In the genomic region with DNA sequence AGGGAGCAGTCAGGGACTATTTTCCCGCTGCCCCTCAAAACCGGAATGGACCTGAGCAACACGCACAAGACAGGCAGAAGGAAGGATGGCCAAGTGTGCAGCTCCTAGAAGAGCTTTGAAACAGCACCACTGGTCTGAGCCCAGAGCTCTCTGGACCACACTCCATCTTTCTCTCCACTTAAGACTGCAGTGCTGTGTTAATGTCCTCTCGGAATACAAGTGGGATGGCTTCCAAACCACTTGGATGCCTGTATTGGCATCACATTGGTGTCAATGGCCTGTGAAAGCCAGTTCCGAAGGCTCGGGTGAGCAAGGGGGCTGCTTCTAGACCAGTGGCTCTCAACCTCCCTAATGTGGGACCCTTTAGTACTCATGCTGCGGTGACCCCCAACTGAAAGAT, we compare ENCODE assay signal across 16 mouse cellular contexts.
DNase-seq lines count a peak whose midpoint lies in the region; ATAC-seq and TF ChIP-seq lines count a peak whose summit lies in the region.
"Had no signal": no experiment of that assay in that cellular context is flagged by ENCODE, and none has a peak within 500 bp of the region (broad histone marks: within the 10 kb centered on the region; RNA-seq: fewer than 3 reads in every experiment).

No protein-coding gene starts in this region.

- H3K27ac ChIP-seq in heart, embryonic 10.5 days, result no peak overlapping the region
- no peak overlapping the region for H3K27ac ChIP-seq in hindbrain, postnatal 0 days

- H3K27me3 ChIP-seq in heart, embryonic 10.5 days (ENCODE audit: insufficient read depth, poor library complexity, severe bottlenecking), result no peaks in the 10 kb centered on the region
- H3K27me3 ChIP-seq in hindbrain, postnatal 0 days (ENCODE audit: insufficient read depth, low read length), result no peaks in the 10 kb centered on the region
- H3K27me3 ChIP-seq: CH12.LX, Patski had no signal

- DNase-seq in cerebellum, postnatal 14 days, result peak; percentile 25 to 42
- no peak for DNase-seq in cerebellum, adult 11 months
- DNase-seq in heart, embryonic 10.5 days (ENCODE audit: low spot score), result peak; percentile 60
- DNase-seq in heart, postnatal 10 days, result no peak
- peak; percentile 32 for DNase-seq in left cerebral cortex, postnatal 4 days
- DNase-seq in left cerebral cortex, postnatal 14 days (ENCODE audit: low spot score in 2 of 2), result no peak
- peak; percentile 37 for DNase-seq in hindbrain, postnatal 0 days (ENCODE audit: low spot score)
- DNase-seq: adrenal gland, postnatal 14 days; cerebellum, adult 8-10 months; gastrocnemius, postnatal 10 days; heart, postnatal 14 days; kidney, adult 8-10 months had no signal

- no peak for ATAC-seq in hindbrain, postnatal 0 days
- ATAC-seq: intestine, postnatal 0 days; Patski had no signal

- H3K4me2 ChIP-seq in hindbrain, postnatal 0 days (ENCODE audit: low read depth, low read length), result no peak overlapping the region

- 90% methylated on average over 7 of the region's 7 CpGs for WGBS in heart, embryonic 10.5 days
- 70% methylated on average over 7 of the region's 7 CpGs for WGBS in hindbrain, postnatal 0 days

- H3K36me3 ChIP-seq in heart, embryonic 10.5 days, result no peaks in the 10 kb centered on the region
- H3K36me3 ChIP-seq in hindbrain, postnatal 0 days (ENCODE audit: insufficient read depth, low read length), result no peaks in the 10 kb centered on the region
- H3K36me3 ChIP-seq: embryonic facial prominence, embryonic 10.5 days had no signal

- H3K4me3 ChIP-seq in heart, embryonic 10.5 days, result no peak overlapping the region
- no peak overlapping the region for H3K4me3 ChIP-seq in hindbrain, postnatal 0 days (ENCODE audit: low read length)
- H3K4me3 ChIP-seq: embryonic facial prominence, embryonic 10.5 days had no signal

- no peak overlapping the region for H3K9ac ChIP-seq in hindbrain, postnatal 0 days (replicated peaks; ENCODE audit: low read length)

- intact Hi-C loops in heart, postnatal 10 days (cut with DNase I), result loop anchor here (1.0 to 5.0 kb wide), 4 partner anchors 24 to 279 kb away; partner anchors contain the start of gene Fyn
- intact Hi-C loops in left cerebral cortex, postnatal 4 days (cut with DNase I), result loop anchor here (2.0 to 10.0 kb wide), 2 partner anchors 134 to 280 kb away; no protein-coding TSS in a partner anchor
- intact Hi-C loops in left cerebral cortex, postnatal 14 days (cut with DNase I), result loop anchor here (2.0 to 5.0 kb wide), 3 partner anchors 69 to 278 kb away; no protein-coding TSS in a partner anchor

- peaks cover 18% of the 10 kb centered on the region for H3K4me1 ChIP-seq in heart, embryonic 10.5 days
- no peaks in the 10 kb centered on the region for H3K4me1 ChIP-seq in hindbrain, postnatal 0 days (ENCODE audit: insufficient read depth, low read length)

- no peak for TF ChIP-seq CTCF in hindbrain, postnatal 0 days (IDR thresholded peaks at IDR 0.05; ENCODE audit: low read depth)

- H3K9me3 ChIP-seq in heart, embryonic 10.5 days, result no peaks in the 10 kb centered on the region
- no peaks in the 10 kb centered on the region for H3K9me3 ChIP-seq in hindbrain, postnatal 0 days (ENCODE audit: low read length)
- H3K9me3 ChIP-seq: embryonic facial prominence, embryonic 10.5 days had no signal

Comparison
In these comparisons a context has a peak if more than half of its experiments do, and no peak if none do; other contexts are left out.
1. DNase-seq: peak in cerebellum, postnatal 14 days (2 of 2), heart, embryonic 10.5 days (single experiment), left cerebral cortex, postnatal 4 days (single experiment) and hindbrain, postnatal 0 days (single experiment); none in cerebellum, adult 11 months (single experiment), heart, postnatal 10 days (0 of 2) and left cerebral cortex, postnatal 14 days (0 of 2).